Mouse (Mus musculus) small intestine, adult 2 months (tissue): ENCODE results near the gene Focad. TPM values are rescaled to one million over a fixed set of nuclear protein-coding genes. Genes with fewer than 3 reads are reported as not detected.

Source experiments
- H3K27ac ChIP-seq: fragments of 200-500 bp; 2 replicates; pipeline ENCODE4 v1.5.1; 2012; ENCODE audit warnings: low read depth, low read length, control low read depth, inconsistent platforms; ENCODE audit not compliant: insufficient read depth
- H3K27me3 ChIP-seq: fragments of 200-500 bp; 2 replicates; pipeline ENCODE4 v1.6.1; 2012; ENCODE audit warnings: mild to moderate bottlenecking, moderate library complexity, low read length, inconsistent platforms; ENCODE audit not compliant: control insufficient read depth, insufficient read depth
- H3K36me3 ChIP-seq: fragments of 200-500 bp; 2 replicates; pipeline ENCODE4 v1.6.1; 2012; ENCODE audit warnings: mild to moderate bottlenecking, low read length, control low read depth, inconsistent platforms; ENCODE audit not compliant: control insufficient read depth, insufficient read depth
- H3K4me1 ChIP-seq: fragments of 200-500 bp; 2 replicates; pipeline ENCODE4 v1.6.1; 2012; ENCODE audit warnings: low read length, inconsistent platforms, mixed read lengths; ENCODE audit not compliant: control insufficient read depth, insufficient read depth, insufficient read length
- H3K4me3 ChIP-seq: fragments of 200-500 bp; 2 replicates; pipeline ENCODE4 v1.5.1; 2012; ENCODE audit warnings: low read depth, mild to moderate bottlenecking, control low read depth, inconsistent platforms, low read length, moderate library complexity
- CTCF ChIP-seq: fragments of 200-500 bp; IDR thresholded peaks from 2 replicates; pipeline ENCODE4 v1.5.1; 2012; ENCODE audit warnings: low read depth, mild to moderate bottlenecking, control low read depth, inconsistent platforms, low read length, moderate library complexity, mixed read lengths; ENCODE audit not compliant: insufficient replicate concordance, insufficient read length; ENCODE audit errors: extremely low read depth
- POLR2A ChIP-seq: fragments of 200-500 bp; IDR thresholded peaks from 2 replicates; pipeline ENCODE4 v1.6.1; 2012; ENCODE audit warnings: low read depth, mild to moderate bottlenecking, control low read depth, inconsistent platforms, low read length, moderate library complexity
- WGBS: fragments of 180-500 bp; shearing (Covaris S2); methylation state at CpG from one replicate; pipeline ENCODE4 v1.1.7; 2018; 5-methylcytosine and 5-hydroxymethylcytosine counted together
- polyA plus RNA-seq: library from polyadenylated mRNA; depleted of rRNA; stranded (reverse); fragments of >200 nt; gene quantifications from 2 replicates; pipeline ENCODE4 v1.2.3, GENCODE M21; 2012

Gene Focad
- polyA plus RNA-seq, 1 experiment, result 2.2 TPM

DNA sequence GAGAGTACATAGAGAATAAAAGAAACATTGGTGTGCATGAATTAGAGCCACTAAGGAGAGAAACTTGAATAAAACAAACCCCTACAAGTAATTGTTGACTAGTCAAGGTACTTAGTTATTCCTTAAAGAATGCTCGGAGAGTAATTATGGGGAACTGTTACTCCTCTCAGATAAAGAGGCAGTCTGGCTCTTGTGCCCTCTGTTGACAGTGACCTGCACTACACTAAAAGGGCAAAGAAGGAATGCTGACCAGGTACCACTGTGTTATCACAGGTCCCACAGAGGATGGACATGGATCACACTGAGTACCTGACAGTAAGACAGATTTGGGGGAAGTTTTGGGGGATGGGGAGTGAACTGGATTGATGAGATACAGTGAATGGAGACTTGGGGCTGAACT is 95.1 kb downstream of the Focad start:
- 91% methylated on average over 1 of the region's 1 CpGs for WGBS

DNA sequence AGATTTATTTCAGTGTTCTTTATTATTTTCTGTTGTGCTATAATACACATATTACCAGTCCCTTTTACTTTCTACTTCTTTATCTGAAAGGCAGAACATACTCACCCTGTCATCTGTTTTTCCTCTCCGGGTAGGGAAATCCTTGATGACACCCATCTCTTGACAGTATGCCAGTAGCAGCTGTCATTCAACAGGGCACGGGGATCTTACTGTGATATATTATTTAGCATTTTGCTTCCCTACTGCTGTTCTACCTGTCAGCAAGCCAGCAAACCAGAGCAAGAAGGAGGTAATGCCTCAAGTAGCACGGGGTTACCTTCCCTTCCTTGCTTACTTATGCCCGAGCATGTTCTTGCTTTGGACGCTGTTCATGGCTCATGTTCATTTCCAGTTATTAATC is 99.8 kb downstream of the Focad start:
- no peak for TF ChIP-seq POLR2A
- no peak for TF ChIP-seq CTCF
- H3K27ac ChIP-seq, result no peak overlapping the region
- no peaks in the 10 kb centered on the region for H3K36me3 ChIP-seq
- WGBS, result 82% methylated on average over 5 of the region's 5 CpGs
- H3K27me3 ChIP-seq, result no peaks in the 10 kb centered on the region
- no peak overlapping the region for H3K4me3 ChIP-seq
- no peaks in the 10 kb centered on the region for H3K4me1 ChIP-seq

More for the DNA sequence above, 95.1 kb downstream of the Focad start:
- TF ChIP-seq POLR2A (no peak), CTCF (no peak)
- H3K36me3 ChIP-seq, result no peaks in the 10 kb centered on the region
- no peak overlapping the region for H3K27ac ChIP-seq
- H3K4me1 ChIP-seq, result no peaks in the 10 kb centered on the region
- no peaks in the 10 kb centered on the region for H3K27me3 ChIP-seq
- no peak overlapping the region for H3K4me3 ChIP-seq

GRCm38 (mm10) chr4:88195898-88196495 is 101.6 kb downstream of the Focad start:
- TF ChIP-seq CTCF (no peak), POLR2A (no peak)
- Histone ChIP-seq H3K4me3 (no peak overlapping the region), H3K27me3 (no peaks in the 10 kb centered on the region), H3K36me3 (no peaks in the 10 kb centered on the region), H3K27ac (no peak overlapping the region), H3K4me1 (no peaks in the 10 kb centered on the region)
- WGBS, result 83% methylated on average over 4 of the region's 4 CpGs

DNA sequence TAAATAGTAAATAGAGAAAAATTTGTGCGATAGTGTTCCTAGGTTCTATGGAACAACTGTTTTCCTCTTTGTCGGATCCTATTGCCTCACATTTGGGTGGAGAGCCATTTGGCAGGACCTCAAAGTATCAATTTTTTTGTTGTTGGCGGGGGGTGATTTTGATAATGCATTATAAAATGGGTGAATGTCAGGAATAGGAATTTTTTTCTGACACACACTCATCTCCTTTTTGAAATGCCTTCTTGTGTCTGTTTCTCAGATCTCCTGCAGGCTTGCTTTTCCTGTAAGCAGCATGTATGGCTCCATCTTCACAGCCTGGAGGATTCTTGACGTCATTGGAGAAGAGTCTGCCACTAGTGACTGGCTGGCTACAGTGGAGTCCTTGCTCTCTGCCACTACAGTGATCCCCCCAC is 102.1 kb downstream of the Focad start:
- no peaks in the 10 kb centered on the region for H3K27me3 ChIP-seq
- no peak overlapping the region for H3K4me3 ChIP-seq
- H3K36me3 ChIP-seq, result no peaks in the 10 kb centered on the region
- TF ChIP-seq POLR2A (no peak), CTCF (no peak)
- WGBS, result 81% methylated on average over 4 of the region's 4 CpGs
- no peaks in the 10 kb centered on the region for H3K4me1 ChIP-seq
- no peak overlapping the region for H3K27ac ChIP-seq

DNA sequence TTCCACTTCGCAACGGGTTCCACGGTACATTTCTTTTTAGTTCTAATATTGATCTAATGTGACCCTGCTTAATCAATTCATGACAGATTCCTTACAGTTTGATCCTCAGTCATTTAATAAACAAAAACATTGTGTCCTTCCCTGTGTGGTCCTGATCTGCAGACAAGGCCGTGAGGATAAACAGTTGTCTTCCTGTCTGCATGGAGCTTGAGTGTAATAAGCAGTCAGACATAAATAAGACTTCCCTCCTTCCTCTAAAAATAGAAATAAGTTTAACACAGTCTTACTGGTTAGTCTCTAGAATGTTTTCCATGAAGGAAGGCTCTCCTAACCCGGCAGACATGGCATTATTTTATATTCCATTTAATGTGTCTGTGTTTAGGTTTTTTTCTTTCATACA is 102.8 kb downstream of the Focad start:
- TF ChIP-seq CTCF, result no peak
- TF ChIP-seq POLR2A, result no peak
- Histone ChIP-seq H3K27me3 (no peaks in the 10 kb centered on the region), H3K4me1 (no peaks in the 10 kb centered on the region), H3K4me3 (no peak overlapping the region), H3K36me3 (no peaks in the 10 kb centered on the region), H3K27ac (no peak overlapping the region)
- 80% methylated on average over 5 of the region's 5 CpGs for WGBS

DNA sequence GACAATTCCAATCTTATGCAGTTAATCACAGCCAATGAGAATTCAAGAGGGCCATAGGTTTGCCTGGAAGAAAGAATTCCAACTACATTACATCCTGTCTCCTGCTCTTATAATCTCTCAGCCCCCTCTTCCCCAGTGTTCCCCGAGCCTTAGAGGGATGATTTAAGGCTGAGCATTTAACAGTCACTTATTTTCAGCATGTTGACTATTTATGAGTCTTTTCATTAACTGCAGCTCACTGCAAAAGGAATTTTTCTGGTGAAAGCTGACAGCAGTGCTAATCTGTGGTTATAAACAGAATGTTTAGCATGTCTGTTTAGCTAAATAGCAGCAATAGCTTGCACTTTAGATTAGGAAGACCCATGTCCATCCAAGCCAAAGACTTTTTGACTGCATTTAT is 104.8 kb downstream of the Focad start:
- no peak overlapping the region for H3K27ac ChIP-seq
- no peaks in the 10 kb centered on the region for H3K4me1 ChIP-seq
- no peaks in the 10 kb centered on the region for H3K27me3 ChIP-seq
- WGBS, result 79% methylated on average over 1 of the region's 1 CpGs
- no peaks in the 10 kb centered on the region for H3K36me3 ChIP-seq
- TF ChIP-seq CTCF (no peak), POLR2A (no peak)
- H3K4me3 ChIP-seq, result no peak overlapping the region

DNA sequence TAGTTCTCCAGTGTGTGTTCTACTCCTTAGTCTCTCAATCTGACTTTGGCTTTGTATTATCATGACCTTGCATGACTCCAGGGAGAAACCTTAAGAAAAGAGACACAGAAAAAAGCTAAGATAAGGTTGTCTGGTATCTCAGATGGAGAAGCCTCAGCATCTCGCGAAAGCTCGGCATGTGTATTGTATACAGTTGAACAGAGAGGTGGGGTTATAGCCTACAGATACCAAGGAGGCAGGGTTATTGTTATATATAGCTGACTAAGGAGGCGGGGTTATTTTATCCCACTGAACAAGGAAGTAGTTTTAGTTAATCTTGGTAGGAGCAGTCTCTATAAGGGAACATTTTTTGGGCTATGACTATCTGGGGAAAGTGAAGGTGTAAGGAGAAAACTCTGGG is 106.6 kb downstream of the Focad start:
- WGBS, result 95% methylated on average over 4 of the region's 4 CpGs
- H3K4me1 ChIP-seq, result no peaks in the 10 kb centered on the region
- no peaks in the 10 kb centered on the region for H3K27me3 ChIP-seq
- H3K27ac ChIP-seq, result no peak overlapping the region
- H3K36me3 ChIP-seq, result no peaks in the 10 kb centered on the region
- TF ChIP-seq CTCF (no peak), POLR2A (no peak)
- H3K4me3 ChIP-seq, result no peak overlapping the region

DNA sequence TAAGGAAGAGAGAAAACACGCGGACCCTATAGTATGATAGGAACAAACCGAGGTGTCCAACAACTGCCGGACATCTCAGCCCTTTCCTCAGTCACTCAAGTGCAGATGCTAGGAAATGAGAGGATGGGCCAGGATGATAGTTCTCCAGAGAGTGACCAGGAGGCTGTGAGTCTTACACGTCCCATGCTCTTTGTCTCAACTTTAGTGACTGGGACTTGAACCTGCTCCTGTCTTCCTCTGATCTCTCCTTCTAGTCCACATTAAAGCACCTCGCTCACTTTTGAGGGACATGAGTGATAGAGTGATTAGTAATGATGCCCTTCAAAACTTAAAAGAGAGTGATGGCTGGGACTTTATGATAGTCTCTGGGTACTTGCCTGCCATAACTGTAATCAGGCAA is 114.2 kb downstream of the Focad start:
- H3K36me3 ChIP-seq, result no peaks in the 10 kb centered on the region
- H3K4me3 ChIP-seq, result no peak overlapping the region
- H3K4me1 ChIP-seq, result no peaks in the 10 kb centered on the region
- no peaks in the 10 kb centered on the region for H3K27me3 ChIP-seq
- no peak for TF ChIP-seq CTCF
- no peak for TF ChIP-seq POLR2A
- no peak overlapping the region for H3K27ac ChIP-seq
- WGBS, result 95% methylated on average over 6 of the region's 6 CpGs
